Mouse (Mus musculus): Measurements from ENCODE around the gene Sik1. TPM values are rescaled to one million over a fixed set of nuclear protein-coding genes. Genes with fewer than 3 reads are reported as not detected.

Sik1 gene
- polyA plus RNA-seq (2014; fragmentation: Illumina TruSeq; extraction: RNeasy Lipid Tissue Mini Kit (QIAGEN cat#74804); ENCODE audit: low read depth, low replicate concordance) = 12.3 TPM

GRCm38 (mm10) chr17:31855597-31856518 lies at the start of gene Sik1:
Gene Sik1, minus strand, starts transcription at chr17:31855804.

Other genes with a start within 250 kb of the Sik1 start
- 0.03 TPM for gene Cbs, start 218.6 kb downstream of the Sik1 start, polyA plus RNA-seq (2014; fragmentation: Illumina TruSeq; extraction: RNeasy Lipid Tissue Mini Kit (QIAGEN cat#74804); ENCODE audit: low read depth, low replicate concordance)
- gene U2af1, start 196.9 kb downstream of the Sik1 start, polyA plus RNA-seq (2014; fragmentation: Illumina TruSeq; extraction: RNeasy Lipid Tissue Mini Kit (QIAGEN cat#74804); ENCODE audit: low read depth, low replicate concordance) = 37.4 TPM
- not detected for gene Cryaa, start 178.0 kb downstream of the Sik1 start, polyA plus RNA-seq (2014; fragmentation: Illumina TruSeq; extraction: RNeasy Lipid Tissue Mini Kit (QIAGEN cat#74804); ENCODE audit: low read depth, low replicate concordance)
- gene Rrp1b, start 180.3 kb upstream of the Sik1 start, polyA plus RNA-seq (2014; fragmentation: Illumina TruSeq; extraction: RNeasy Lipid Tissue Mini Kit (QIAGEN cat#74804); ENCODE audit: low read depth, low replicate concordance) = 3.0 TPM
- gene Hsf2bp, start 180.5 kb upstream of the Sik1 start, polyA plus RNA-seq (2014; fragmentation: Illumina TruSeq; extraction: RNeasy Lipid Tissue Mini Kit (QIAGEN cat#74804); ENCODE audit: low read depth, low replicate concordance) = 40.0 TPM